Mouse (Mus musculus) adrenal gland, postnatal 25 days (tissue): Measurements from ENCODE around the gene Zer1. TPM values are rescaled to one million over a fixed set of nuclear protein-coding genes. Genes with fewer than 3 reads are reported as not detected.
"Not testable (repeated sequence)": the region's sequence is repeated elsewhere in the genome, so short reads cannot be mapped to it uniquely, and the experiment has no call there.

Experiments used
- DNase-seq: peaks from one replicate; pipeline ENCODE4 v3.0.0; 2021; ENCODE audit warnings: mixed read lengths
- long read RNA-seq: library from polyadenylated mRNA; stranded (forward); transcript quantifications from one replicate; pipeline ENCODE4 v2.0.0, GENCODE M21; 2021
- total RNA-seq: library from RNA; stranded (reverse); gene quantifications from 2 replicates; pipeline ENCODE4 v1.2.3, GENCODE M21; 2021

Gene Zer1
- total RNA-seq = 40.0 and 51.7 TPM in 2 replicates
- long read RNA-seq, full-length matches to known transcripts = 11 of 33 reads
- long read RNA-seq, partial matches to known transcripts = 6 of 33 reads
- long read RNA-seq, other reads (novel, unspliced or antisense) = 16 of 33 reads

DNA sequence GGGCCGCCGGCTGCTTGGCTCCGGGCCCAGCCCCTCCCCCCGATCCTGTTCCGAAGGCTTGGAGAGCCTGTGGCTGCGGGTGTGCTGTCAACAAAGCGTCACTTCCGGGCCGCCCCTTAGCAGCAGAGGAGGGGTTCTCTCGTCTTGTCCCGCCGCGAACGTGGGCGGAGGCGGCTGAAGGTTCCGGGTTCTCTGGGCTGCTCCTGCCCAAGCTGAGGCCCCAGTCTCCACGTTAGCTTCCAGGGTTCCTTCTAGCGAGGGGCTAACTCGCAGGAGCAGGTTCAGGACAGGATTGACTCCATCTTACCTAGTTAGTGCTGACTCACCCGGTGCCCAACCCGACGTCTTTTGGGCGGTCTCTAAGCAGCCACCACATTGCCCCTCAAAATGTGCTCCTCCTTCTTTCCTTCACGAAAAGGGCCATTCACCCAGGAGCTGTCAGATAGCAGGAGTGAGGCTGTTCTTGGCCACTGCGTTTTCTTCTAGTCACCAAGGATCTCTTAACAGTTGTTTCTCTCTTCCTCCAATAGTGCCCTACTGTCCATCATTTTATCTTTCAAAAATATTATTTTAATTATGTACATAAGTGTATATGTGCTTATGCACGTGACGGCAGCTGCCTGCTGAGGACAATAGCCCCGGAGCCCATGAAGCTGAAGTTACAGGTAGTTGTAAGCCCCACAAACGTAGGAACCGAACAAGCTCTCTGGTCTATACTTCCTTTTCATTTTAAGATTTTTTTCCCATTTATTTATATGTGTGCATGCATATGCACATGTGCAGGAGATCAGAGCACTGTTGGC, at the start of gene Zer1:
Gene Zer1 (minus strand): TSS at position 114 of the 803 bp plus-strand sequence.
- peak; percentile 99 for DNase-seq

DNA sequence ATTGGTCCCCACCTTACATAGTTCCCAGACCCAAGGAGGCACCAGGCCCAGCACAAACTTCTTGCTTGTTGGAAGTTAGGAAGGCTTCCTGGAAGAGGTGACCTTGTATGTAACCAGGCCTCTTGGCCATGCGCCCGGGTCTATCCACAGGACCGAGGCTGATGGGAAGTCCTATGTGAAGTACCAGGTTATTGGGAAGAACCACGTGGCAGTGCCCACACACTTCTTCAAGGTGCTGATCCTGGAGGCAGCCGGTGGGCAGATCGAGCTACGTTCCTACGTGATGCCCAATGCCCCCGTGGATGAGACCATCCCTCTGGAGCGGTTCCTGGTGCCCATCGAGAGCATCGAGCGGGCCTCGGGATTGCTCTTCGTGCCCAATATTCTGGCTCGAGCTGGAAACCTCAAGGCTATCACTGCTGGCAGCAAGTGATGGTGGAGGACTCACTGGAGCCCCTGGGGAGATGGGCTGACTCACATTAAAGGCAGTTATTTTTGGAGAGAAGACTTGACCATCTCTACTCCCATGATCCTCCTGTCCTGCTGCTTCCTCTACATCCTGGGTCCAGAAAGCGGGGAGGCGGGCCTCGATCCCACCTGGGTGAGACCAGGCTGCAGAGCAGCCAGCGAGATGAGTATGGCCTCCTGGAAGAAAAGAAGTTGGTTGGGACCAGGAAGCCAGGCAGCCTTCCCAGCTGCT, 49.3 kb upstream of the Zer1 start:
- no peak for DNase-seq

DNA sequence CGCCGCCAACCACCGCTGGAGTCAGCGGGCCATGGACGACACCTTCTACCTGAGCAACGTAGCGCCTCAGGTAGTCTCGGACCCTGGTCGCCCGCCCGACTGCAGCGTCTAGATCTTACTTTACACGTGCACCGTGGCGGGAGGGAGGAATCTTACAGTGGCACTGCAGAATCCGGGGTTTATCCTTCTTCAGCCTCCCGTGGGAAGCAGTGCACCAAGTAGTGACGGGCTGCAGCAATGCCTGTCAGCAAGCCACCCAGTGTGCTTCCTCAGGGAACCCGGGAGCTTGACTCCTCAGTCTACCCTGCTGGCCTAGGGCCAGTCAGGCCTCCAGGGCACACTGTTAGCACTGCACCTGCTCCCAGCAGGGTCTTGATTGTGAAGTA, 47.6 kb upstream of the Zer1 start:
- DNase-seq = peak; percentile 24

DNA sequence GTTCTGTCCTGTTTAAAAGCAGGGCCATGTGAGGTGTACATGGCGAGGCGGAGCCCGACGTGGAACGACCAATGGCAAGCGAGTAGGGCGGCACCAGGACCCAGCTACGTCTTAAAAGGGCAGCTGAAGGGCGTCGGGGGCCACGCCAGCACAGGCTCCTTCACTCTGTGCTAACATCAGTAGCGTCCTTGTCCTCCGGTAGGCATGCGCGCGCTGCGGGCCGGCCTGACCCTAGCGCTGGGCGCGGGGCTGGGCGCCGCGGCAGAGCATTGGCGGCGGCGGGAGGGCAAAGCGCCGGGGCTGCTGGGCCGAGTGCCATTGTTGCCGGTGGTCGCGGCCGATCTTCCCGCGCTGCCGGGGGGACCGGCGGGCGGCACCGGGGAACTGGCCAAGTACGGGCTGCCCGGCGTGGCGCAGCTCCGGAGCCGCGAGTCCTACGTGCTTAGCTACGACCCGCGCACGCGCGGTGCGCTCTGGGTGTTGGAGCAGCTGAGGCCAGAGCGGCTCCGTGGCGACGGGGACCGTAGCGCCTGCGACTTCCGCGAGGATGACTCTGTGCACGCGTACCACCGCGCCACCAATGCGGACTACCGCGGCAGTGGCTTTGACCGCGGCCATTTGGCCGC, 47.1 kb upstream of the Zer1 start, which contains the start of gene Endog:
Gene Endog (plus strand): TSS at position 123 of the 626 bp plus-strand sequence.
- DNase-seq = peak; percentile 90

DNA sequence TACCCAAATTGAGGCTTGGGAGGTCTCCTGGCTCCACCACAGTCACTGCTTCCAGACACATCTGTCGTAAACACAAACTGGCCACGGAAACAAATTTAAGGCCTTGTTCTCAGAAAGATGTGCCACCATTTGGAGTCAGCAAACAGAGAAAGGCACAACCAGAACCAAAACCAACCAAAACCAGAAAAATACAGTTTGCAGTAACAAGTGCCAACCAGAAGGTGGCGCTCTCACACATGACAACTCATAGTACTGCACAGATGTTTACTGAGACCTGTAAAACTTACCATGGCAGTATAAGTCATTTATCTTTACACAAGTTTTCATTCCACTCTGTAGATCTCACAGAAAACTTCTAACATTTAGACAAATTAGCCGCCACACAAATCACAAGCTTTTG, 42.3 kb upstream of the Zer1 start:
- no peak for DNase-seq

DNA sequence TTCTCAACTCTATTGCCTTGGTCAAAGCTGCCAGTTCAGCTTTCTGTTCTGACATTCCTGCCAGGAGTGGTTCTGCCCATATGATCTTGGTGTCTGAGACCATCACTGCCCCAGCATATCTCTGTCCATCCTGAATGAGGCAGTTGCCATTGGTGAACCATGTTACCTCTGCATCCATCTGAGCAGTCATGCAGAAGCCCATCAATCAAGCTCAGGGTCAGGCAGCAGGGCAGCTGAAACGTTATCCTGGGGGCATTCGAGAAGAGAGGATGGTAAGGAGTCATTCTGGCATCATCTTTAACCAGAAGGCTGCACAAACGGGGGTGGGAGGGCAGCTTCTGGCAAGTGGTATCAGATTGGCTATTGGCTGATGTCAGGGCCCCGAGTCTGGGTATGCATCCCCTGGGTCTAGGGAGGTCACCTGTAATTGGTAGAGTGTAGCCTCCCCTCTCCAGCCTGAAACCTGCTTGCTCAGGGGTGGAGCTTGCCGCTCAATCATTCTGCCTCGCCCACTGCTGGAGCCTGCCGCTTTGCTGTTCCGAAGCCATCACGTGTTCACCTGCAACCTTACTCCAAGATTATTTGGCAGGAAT, 40.1 kb upstream of the Zer1 start:
- DNase-seq = no peak

DNA sequence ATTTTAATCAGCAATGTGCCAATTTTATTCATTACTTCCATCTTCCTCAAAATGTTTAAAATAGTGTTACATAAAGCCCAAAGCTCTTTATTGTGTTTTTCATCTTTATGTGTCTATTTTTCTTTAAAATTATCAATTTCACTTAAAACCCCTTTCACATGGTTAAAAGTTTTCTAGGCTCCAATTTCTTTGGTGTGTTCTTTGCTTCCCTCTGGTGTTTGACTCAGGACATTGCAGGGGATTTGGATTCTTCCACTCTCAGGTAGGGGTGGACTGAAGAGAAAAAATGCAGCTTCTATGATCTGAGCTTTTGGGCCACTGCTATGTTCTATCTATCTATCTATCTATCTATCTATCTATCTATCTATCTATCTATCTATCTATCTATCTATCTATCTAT, 37.4 kb upstream of the Zer1 start:
- no peak for DNase-seq

DNA sequence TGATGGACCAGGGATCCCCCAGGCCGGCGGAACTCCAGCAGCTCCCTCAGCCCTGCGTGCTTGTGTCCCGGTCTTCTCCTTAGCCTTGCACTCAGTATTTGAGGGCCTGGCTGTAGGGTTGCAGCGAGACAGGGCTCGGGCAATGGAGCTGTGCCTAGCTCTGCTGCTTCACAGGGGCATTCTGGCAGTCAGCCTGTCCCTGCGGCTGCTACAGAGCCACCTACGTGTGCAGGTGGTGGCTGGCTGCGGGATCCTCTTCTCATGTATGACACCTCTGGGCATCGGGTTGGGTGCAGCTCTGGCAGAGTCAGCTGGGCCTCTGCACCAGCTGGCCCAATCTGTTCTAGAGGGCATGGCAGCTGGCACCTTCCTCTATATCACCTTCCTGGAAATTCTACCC, 35.5 kb upstream of the Zer1 start:
- DNase-seq = not testable (repeated sequence)

DNA sequence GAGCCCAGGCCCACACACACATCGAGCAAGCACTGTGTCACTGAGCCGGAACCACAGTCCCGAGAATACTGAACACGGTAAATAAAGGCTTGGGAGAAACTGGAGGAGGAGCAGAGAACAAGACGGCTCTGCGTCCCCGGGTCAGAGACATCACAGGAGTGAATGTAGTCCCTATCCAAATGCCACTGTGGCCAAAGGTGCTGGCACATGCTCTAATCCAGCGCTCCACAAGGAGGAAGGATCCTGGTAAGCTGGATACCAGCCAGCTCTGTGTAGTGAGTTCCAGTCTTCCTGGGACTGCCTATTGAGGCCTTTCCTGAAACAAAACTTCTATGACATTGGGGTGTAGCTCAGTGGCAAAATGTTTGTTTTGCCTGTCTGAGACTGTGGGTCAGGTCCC, 28.2 kb upstream of the Zer1 start:
- no peak for DNase-seq

DNA sequence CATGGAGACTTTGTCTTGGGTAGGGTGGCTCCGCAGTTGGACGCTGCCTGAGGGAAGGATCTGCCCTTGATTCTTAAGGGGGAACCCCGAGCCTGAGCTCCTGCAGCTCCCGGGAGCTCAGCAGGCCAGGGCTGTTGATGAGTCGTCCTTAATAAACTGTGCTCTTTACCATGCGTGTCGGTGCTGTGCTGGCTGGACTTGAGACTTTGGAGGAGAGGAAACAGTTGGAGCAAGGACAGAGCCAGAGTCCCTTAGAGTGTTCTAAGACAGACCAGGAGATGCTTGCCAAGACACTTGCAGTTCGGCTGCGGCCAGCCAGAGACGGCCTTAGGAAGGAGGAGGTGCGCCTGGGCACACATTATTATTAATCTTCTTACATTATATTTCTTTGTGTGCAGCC, 27.5 kb upstream of the Zer1 start:
- DNase-seq = no peak

DNA sequence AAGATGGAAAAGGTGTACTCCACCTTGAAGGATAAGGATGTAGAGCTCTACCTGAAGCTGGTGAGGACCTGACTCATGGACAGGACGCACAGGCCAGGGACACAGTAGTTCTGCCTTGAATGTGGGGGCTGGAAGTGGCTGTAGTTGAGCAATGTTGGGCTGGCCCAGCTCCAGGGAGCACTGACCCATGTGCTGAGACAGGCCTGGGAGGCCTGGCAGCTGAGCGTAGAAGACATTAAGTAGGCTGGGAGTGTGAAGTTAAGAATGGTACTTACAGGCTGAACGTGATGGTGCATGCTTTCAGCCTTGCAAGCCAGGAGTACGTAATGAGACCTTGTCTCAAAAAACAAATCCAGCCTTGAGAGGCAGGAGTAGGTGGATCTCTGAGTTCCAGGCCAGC, 23.1 kb upstream of the Zer1 start:
- peak; percentile 83 for DNase-seq

DNA sequence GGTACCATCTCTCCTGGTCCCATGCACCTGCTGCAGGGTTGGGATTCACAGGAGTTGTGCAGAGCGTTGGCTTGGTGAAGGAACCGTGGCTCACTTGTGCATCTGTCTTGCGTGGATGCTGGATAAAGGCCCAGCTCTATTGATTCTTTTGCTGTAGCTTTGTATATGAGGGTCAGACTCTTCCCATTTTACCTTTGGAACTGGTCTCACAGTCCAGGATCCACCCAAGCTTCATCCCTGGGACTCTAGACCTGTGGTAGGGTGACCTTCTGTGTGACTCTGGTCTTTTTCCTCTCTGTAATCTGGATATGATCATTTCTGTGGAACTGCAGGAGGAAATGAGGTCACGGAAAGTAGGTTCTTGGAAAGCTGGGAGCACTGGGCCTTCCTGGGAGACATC, 20.1 kb upstream of the Zer1 start:
- DNase-seq = no peak

DNA sequence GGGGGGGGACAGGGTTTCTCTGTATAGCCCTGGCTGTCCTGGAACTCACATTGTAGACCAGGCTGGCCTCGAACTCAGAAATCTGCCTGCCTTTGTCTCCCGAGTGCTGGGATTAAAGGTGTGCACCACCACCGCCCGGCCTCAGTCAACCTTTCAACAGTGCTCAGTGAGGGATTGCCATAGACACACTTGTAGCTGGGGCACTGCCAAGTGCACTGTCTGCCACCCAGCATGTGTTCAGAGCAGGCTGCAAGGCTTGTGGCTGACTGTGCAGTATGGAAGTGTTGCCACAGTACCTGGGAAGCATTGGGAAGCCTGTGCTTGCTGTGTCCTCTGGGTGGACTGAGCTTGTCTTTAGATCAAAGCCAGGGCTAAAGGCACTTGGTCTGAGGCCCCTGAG, 15.6 kb upstream of the Zer1 start:
- not testable (repeated sequence) for DNase-seq

DNA sequence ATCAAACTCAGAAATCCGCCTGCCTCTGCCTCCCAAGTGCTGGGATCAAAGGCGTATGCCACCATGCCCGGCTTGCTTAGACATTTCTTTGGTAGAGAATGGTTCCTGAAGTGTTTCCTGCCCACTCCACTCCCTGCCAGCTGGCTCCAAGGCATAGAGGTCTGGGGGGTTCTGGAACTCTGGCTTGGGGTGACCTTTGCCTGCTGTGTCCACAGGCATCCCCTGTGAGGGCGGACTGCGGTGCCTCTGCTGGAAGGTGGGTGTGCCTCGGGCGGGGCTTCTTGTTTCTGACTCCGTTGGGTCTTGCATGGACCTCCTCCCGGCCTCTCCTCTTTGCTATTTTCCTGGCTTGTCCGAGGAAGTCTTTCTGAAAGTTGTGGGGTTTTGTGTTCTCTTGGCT, 12.1 kb upstream of the Zer1 start:
- no peak for DNase-seq

DNA sequence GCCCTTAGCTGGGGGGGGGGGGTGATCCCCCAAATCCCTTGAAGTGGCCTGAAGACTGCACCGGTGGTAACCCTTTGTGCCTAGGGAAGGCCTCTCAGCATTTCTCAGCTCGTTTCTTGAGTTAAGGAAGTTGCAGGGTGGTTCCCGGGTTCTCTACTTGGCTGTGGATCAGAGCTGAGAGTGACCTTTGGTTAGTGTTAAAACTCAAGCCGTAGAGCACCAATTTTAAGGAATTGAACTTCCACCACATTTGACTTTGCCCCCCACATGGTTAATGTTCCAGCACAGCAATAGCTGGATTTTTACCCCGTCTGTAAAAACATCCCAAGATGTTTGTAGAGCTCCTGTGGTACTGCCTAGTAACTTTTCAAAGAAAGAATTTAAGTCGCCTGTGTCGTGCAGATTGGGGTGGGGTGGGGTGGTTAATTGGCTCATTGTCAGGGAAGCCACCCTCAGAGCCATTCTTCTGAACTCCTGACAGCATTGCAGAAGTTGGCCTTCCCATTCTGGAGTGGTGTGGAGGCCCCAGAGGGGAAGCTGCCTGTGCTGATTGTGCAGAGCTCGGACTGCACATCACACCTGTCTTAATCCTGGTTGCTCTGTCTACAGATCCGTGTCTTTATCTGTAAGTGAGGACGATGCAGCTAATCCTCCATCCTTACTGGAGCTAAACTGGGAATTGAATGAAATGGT, 10.7 kb upstream of the Zer1 start:
- no peak for DNase-seq

DNA sequence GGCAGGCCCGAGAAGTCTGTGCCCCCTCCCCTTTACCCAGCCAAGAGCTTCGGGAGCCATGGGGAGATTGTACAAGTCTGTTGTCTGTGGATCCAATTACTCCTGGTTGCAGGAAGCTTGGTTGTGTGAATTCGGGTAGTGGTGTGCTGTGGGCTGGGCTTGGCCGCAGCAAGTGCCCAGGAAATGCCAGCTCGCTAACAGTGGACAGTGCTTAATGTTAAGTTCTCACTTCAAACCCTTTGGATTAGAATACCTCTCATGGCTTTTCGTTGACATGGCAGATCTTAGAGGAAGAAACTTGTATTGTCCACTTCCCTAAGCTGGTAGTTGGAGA, 10.0 kb upstream of the Zer1 start:
- no peak for DNase-seq

DNA sequence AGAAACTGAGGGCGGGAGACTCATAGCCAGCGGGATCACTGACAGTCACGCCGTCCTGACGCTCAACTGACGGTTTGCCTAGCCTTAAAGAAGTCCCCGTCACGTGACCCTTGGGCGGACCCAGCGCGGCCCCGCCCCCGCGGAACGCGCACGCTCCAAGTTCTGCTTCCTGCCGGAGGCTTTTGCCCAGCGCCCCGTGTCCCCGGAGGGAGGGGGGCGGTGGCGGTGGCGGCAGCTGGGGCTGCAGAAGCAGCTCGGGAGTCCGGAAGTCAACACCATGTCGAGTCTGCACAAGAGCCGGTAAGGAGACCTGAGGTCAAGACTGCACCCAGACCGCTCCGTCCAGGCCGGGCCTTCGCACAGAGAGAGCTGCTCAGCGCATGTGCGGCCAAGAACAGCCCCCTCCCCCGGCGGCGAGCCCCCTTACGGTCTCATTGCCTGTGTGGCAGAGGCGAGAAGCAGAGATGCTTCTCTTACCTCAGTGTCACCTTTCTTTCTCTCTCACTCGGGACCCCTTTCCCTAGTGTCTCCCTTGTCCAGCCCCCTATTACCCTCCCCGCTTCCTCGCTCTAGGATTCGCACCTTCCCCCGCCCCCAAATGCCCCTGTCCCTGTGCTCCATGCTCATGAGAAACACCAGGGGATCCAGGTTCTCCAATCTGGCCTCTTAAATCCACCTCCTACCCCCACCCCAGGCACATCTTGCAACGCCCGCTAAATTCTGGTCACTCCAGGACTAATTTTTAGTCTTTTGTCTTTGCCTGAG, 9.4 kb upstream of the Zer1 start, which contains the start of gene Tbc1d13:
Gene Tbc1d13 (plus strand): TSS at position 134 of the 765 bp plus-strand sequence.
- DNase-seq = peak; percentile 99

DNA sequence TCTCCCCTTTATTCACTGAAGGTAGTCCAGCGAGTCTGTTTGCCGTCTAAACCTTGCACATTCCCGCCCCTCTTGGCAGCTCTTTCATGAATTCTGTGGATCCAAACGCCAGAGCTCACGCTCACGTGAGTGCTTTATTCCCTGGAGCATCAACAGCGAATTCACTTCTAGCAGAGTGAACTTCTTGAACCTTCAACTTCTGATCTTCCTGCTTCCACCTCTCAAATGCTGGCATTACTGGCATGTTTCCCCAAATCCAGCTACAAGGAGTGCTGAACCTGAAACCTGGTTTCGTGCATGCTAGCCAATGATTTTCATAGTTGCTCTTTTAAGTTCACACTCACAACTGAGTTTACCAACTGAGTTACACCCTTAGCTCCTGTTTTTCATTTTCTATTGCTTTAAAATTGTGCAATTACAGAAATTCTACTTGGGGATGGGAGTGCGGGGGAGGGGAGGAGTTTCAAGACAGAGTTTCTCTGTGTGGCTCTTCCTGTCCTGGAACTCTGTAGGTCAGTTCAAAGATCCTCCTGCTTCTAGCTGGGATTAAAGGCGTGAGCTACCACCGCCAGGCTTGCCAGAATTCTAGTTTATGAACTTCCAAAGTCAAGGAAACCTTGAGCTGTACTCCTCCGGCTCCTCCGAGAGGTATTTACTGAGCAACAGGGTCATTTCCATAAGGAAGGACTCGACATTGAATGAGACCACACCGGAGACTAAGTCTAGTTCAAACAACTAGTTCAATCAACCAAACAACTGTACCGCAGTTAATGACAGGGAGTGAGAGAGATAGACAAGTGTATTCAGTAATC, 8.6 kb upstream of the Zer1 start:
- no peak for DNase-seq

DNA sequence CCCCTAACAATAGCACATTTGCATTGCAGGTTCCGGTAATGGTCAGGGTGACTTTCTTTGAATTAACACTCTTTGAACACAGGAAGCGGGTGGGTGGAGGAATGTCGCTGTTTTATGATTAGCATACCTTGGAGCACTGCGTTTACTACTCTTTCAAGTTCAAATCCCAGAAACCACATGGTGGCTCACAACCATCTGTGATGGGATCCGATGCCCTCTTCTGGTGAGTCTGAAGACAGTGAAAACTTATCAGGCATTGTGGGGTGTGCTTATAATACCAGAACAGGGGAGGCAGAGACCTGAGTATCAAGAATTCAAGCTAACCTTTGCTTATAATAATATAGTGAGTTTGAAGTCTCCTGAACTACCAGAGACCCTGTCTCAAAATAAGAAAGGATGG, 6.9 kb upstream of the Zer1 start:
- not testable (repeated sequence) for DNase-seq

DNA sequence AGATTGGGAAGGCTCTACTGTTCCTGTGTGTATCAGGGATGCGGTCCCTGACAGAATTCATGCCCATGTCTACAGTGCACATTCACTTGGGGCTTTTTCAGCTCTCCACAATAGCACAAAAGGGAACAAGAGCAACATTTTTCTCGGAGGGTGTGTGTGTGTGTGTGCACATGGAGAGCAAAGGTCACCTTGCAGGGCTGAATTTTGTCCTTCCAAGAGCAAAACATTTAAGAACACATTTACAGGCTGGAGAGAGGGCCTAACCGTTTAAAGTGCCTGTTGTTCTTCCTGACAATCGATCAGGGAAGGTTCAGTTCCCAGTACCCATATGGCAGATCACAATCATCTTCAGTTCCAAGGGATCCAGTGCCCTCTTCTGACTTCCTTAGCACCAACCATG, 5.8 kb upstream of the Zer1 start:
- no peak for DNase-seq
